Mouse (Mus musculus) erythroblast, adult 5-6 weeks (primary cell): ENCODE measurements around the gene Chst11. TPM values are rescaled to one million over a fixed set of nuclear protein-coding genes. Genes with fewer than 3 reads are reported as not detected.

Source experiments
- ATAC-seq: replicated peaks from 2 replicates; pipeline ENCODE4 v1.8.0; 2016; ENCODE audit warnings: moderate number of reproducible peaks, mild to moderate bottlenecking, moderate TSS enrichment, inconsistent platforms; ENCODE audit not compliant: poor library complexity, low FRiP score, severe bottlenecking
- total RNA-seq, 2 experiments: library from RNA; stranded (forward) in 1 of 2; stranded (reverse) in 1 of 2; fragments of 150-400 nt in 1 of 2; fragments of 200-764, 138-1000 nt in 1 of 2; gene quantifications; 2 replicates each; pipeline versions ENCODE4 v1.2.3 to v1.2.4; 2015 to 2017; ENCODE audit warnings: low replicate concordance in 2 of 2

Chst11 gene
- total RNA-seq, 2 experiments from 2014 or later, result 1.7 to 9.5 TPM

DNA sequence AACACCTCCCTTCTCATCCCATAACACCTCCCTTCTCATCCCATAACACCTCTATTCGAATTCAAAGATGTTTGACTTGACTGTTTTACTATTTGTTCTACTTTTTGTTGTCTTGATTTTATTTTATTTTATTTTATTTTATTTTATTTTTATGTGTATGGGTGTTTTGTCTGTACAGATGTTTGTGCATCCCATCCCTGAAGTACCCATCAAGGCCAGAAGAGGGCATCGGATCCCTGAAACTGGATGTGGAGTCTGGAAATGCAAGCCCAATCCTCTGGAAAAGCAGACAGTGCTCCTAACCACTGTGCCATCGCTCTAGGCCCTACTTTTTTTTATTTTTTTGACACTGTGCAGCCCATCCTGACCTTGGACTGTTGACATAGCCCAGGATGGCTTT, 239.7 kb downstream of the Chst11 start:
- ATAC-seq, result no peak

DNA sequence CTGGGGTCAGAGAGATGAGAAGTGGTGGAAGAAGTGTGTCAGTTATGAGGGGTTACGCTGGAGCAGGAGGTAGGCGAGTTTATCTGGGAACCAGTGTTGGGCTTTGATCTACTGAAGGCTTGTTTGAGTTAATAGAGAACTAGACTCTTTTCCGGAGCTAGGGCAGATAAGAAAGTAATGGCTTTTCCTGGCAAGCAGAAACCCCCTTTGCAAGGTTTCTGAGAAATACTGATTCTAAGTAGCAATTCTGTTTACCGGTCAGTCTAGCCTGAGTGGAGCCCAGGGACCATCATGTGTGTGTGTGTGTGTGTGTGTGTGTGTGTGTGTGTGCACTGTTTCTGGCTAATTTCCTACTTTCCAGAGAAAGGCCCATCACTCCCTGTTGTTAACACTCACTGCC, 243.3 kb downstream of the Chst11 start:
- no peak for ATAC-seq

DNA sequence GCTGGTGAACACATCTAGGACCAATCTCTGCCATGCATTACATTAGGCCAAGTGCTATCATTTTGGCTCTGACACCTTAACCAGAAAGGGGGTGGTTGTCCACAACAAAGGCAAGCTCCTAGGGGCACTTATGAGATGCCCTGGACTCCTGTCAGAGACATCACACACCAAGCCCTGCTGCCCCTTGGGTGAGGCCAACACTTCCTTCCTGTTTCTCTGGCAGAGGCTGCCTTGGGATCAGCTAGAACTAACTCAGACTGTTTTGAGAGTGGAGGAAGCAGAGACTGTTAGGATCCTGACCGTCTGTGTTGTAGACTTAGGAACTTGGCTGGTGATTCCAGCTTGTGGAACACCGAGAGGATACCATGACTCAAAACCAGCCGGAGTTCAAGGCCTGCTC, 248.7 kb downstream of the Chst11 start:
- no peak for ATAC-seq

DNA sequence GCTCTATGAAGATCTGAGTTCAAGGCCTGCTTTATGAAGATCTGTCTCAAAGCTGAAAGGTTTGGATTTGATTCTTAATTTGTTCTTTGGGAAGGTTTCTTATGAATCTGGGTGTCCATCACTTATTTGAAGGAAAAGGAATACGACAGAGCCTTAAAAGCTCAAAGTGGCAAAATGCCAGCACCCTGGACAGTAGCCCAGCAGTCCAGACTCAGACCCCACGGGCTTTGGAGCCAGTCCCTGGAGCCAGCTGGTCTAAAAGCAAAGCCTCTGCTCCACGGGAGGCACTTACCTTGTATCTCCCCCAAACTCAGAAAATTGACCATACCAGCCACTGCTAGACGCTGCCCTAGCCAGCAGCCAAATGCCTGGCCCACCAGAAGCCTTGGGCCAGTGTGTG, 249.1 kb downstream of the Chst11 start:
- no peak for ATAC-seq

DNA sequence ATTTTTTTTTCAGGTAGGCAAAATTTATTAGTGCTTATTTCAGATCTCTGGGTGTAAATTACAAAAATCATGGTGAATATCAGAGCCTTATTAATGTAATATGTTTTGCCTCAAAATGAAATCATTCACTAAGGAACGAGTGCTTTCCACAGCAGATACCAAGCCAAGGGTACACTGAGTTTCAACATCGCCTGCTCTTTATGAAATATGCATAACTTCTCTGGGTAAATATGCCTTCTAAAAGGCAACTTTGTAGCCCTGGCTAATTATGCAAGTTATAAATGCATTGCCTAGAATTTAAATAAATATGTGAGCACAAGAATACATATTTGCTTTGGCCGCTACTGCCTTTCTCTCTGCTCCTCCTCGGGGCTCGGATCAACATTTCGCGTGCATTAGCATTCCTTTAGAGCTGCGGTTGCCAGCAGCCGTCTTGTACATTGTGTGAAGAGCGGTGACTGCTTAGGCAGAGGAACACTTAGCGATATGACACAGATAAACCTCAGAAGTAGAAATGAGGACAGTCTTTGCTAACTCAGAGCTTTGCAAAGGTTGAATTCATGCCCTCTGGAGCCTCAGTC, 256.9 kb downstream of the Chst11 start:
- ATAC-seq, result no peak

DNA sequence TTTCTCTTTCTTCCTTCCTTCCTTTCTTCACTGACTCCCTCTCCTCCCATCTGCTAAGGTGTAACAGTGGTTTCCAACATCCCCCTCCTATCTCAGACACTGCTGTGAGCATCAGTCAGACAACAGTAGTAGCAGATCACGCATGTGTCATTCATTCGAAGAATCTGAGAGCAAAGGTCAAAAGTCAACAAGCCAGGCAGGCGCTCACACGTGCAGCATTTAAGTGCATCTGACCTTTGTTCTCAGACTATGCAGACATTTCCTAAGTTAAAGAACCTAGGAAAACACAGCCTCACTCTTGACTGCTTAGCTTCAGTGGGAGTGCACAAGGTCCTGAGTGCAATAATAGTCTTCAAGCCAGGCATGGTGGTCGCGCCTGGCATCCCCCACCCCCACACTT, 258.8 kb downstream of the Chst11 start:
- ATAC-seq, result no peak

Other genes with a start within 250 kb of the Chst11 start
- gene Nfyb, start 221.4 kb upstream of the Chst11 start, total RNA-seq (2015; ENCODE audit: low replicate concordance), result 21.1 and 53.0 TPM in 2 replicates
- 48.8 and 52.9 TPM in 2 replicates for gene Nfyb, start 221.4 kb upstream of the Chst11 start, total RNA-seq (2017; ENCODE audit: low replicate concordance)
- 12.1 and 20.9 TPM in 2 replicates for gene Txnrd1, start 151.5 kb upstream of the Chst11 start, total RNA-seq (2015; ENCODE audit: low replicate concordance)
- 18.0 and 25.3 TPM in 2 replicates for gene Txnrd1, start 151.5 kb upstream of the Chst11 start, total RNA-seq (2017; ENCODE audit: low replicate concordance)
- gene Eid3, start 118.9 kb upstream of the Chst11 start, total RNA-seq (2015; ENCODE audit: low replicate concordance), result 1.3 TPM in 1 of 2 replicates, not detected in the other
- gene Eid3, start 118.9 kb upstream of the Chst11 start, total RNA-seq (2017; ENCODE audit: low replicate concordance), result 1.4 and 5.2 TPM in 2 replicates